Mouse (Mus musculus): ENCODE data around the gene Cited4.

DNA sequence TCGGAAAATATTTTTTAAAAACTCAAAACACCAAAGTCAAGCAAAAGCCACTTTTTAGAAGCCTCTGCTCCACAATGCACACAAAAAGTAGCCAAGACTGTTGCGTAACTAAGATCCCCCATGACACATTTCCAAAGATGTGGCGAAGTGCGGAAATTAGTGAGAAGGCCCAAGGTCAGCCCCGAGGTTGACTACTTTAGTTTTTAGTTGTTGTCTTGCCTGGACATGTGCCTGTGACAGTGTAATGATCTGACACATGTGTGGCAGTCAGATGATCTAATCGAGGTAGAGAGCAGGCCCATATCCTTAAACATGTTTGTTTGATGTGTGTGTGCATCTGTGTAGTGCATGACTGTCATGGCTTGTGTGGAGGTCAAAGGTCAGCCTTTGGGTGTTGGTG, 24.4 kb upstream of the Cited4 start:
- TF ChIP-seq CTCF (IDR thresholded peaks at IDR 0.05; ENCODE audit: low read depth, low read length) (no peak), EP300 (IDR thresholded peaks at IDR 0.05; ENCODE audit: insufficient read depth, low read depth, low read length) (no peak)

Measured in ES-Bruce4 (cell line).